Mouse (Mus musculus) cortical plate, adult 2 months (tissue): Measurements from ENCODE around the gene Ddit4l.

Source experiments
- CTCF ChIP-seq: fragments of 200-500 bp; IDR thresholded peaks from 2 replicates; pipeline ENCODE4 v1.5.1; 2011; ENCODE audit warnings: mild to moderate bottlenecking, control low read depth, low read length; ENCODE audit not compliant: insufficient read depth; ENCODE audit errors: extremely low read depth
- POLR2A ChIP-seq: fragments of 200-500 bp; IDR thresholded peaks from 2 replicates; pipeline ENCODE4 v1.6.1; 2011; ENCODE audit warnings: mild to moderate bottlenecking, low read length, control low read depth; ENCODE audit not compliant: insufficient read depth; ENCODE audit errors: extremely low read depth

DNA sequence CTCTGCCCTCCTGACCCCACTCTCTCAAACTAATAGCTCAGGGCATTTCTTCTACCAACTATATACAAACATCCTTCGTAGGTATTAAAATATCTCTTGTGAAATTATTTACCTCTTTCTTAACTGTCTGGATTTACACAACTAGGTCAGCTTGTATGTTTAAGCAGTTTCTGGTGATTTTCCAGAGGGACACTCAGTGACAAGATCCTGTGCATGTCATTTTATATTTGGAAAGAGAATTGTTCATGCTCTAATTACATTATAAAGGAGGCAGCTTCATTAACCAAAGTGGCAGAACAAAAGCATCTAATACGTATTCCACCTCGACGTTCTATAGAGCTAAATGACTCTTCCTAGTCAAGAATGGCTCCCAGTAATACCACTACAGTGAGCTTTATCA is 45.3 kb upstream of the Ddit4l start:
- TF ChIP-seq CTCF (no peak), POLR2A (no peak)
